Mouse (Mus musculus) gastrocnemius, postnatal 14 days (tissue): ENCODE measurements around the gene Cul1. TPM values are rescaled to one million over a fixed set of nuclear protein-coding genes. Genes with fewer than 3 reads are reported as not detected.

Experiments used
- total RNA-seq, 2 experiments: library from RNA; stranded (reverse); gene quantifications; 2 replicates each; pipeline ENCODE4 v1.2.3; 2021

Gene Cul1
- total RNA-seq, 2 experiments from 2014 or later, result 59.0 to 59.7 TPM

Other genes starting within 250 kb of the Cul1 start
- 10 to 100 TPM; 11.5 to 12.2 TPM for gene Ezh2, start 141.9 kb downstream of the Cul1 start, total RNA-seq